Mouse (Mus musculus): ENCODE data around the gene 2410131K14Rik.

- no peak for TF ChIP-seq CTCF (IDR thresholded peaks at IDR 0.05)
- no peak for TF ChIP-seq POLR2A (IDR thresholded peaks at IDR 0.05; ENCODE audit: insufficient read depth, low read depth, low read length)
These were observed 5.4 kb upstream of the 2410131K14Rik start for GRCm38 (mm10) chr5:118239671-118240070.
